Comparison of ENCODE assay signal across 24 mouse cellular contexts in genomic region chr15:97011599-97012372, GRCm38 (mm10). TPM values are rescaled to one million over a fixed set of nuclear protein-coding genes. Genes with fewer than 3 reads are reported as not detected.
DNase-seq lines count a peak whose midpoint lies in the region; ATAC-seq and TF ChIP-seq lines count a peak whose summit lies in the region.
"Had no signal": no experiment of that assay in that cellular context is flagged by ENCODE, and none has a peak within 500 bp of the region (broad histone marks: within the 10 kb centered on the region; RNA-seq: fewer than 3 reads in every experiment).

No protein-coding gene starts in this region.

- no peaks in the 10 kb centered on the region for H3K36me3 ChIP-seq in kidney, adult 2 months (ENCODE audit: control insufficient read depth, insufficient read depth, low read length)
- peaks cover 84% of the 10 kb centered on the region for H3K36me3 ChIP-seq in liver, adult 2 months (ENCODE audit: control insufficient read depth, insufficient read depth, low read length)
- peaks cover 20% of the 10 kb centered on the region; the same call in 1 of the 2 replicates for H3K36me3 ChIP-seq in liver, embryonic 12.5 days
- H3K36me3 ChIP-seq in intestine, embryonic 16.5 days (ENCODE audit: control insufficient read depth, insufficient read depth, low read length): no peaks in the 10 kb centered on the region
- H3K36me3 ChIP-seq: neural tube, embryonic 15.5 days had no signal

- TF ChIP-seq CTCF in kidney, adult 2 months (conservative IDR thresholded peaks at IDR 0.05; ENCODE audit: insufficient read depth, insufficient read length, low read depth, low read length): no peak
- TF ChIP-seq CTCF in liver, adult 2 months (IDR thresholded peaks at IDR 0.05; ENCODE audit: low read depth, low read length): no peak

- peak; percentile 82 for DNase-seq in kidney, adult 2 months
- no peak for DNase-seq in kidney, postnatal 10 days
- DNase-seq in liver, adult 2 months (ENCODE audit: extremely low read depth, low read depth, low spot score): peak; percentile 97
- peak; percentile 35 for DNase-seq in yolk sac, embryonic 10.5 days (ENCODE audit: low spot score)
- DNase-seq: adrenal gland, adult 2 months; B cell, adult 2 months; cerebellum, adult 2 months; cerebellum, postnatal 14 days; left cerebral cortex, postnatal 4 days; lung, adult 2 months; lung, postnatal 10 days; midbrain, embryonic 14.5 days; retina, postnatal 1 day; right cerebral cortex, postnatal 14 days; thymus, postnatal 4 days had no signal

- H3K27ac ChIP-seq in kidney, adult 2 months (ENCODE audit: insufficient read depth, low read depth, low read length): 0 out of 2 replicates have a peak overlapping the region, but pooled peaks have one; percentile 35
- peak overlapping the region; percentile 93 for H3K27ac ChIP-seq in liver, adult 2 months (replicated peaks; ENCODE audit: insufficient read depth, low read depth, low read length)
- no peak overlapping the region for H3K27ac ChIP-seq in liver, embryonic 12.5 days
- H3K27ac ChIP-seq in intestine, embryonic 16.5 days (ENCODE audit: low read length): no peak overlapping the region
- H3K27ac ChIP-seq: heart, embryonic 15.5 days; hindbrain, postnatal 0 days; macrophage; neural tube, embryonic 15.5 days had no signal

- H3K27me3 ChIP-seq in kidney, adult 2 months (replicated peaks; ENCODE audit: control insufficient read depth, insufficient read depth, low read length): no peaks in the 10 kb centered on the region
- H3K27me3 ChIP-seq in liver, adult 2 months (ENCODE audit: control insufficient read depth, insufficient read depth, low read length): no peaks in the 10 kb centered on the region
- no peaks in the 10 kb centered on the region for H3K27me3 ChIP-seq in liver, embryonic 12.5 days (replicated peaks)
- no peaks in the 10 kb centered on the region for H3K27me3 ChIP-seq in intestine, embryonic 16.5 days (replicated peaks; ENCODE audit: control insufficient read depth, insufficient read depth, low read length)
- H3K27me3 ChIP-seq: heart, embryonic 15.5 days; neural tube, embryonic 15.5 days had no signal

- TF ChIP-seq POLR2A in kidney, adult 2 months (IDR thresholded peaks at IDR 0.05; ENCODE audit: low read depth, low read length): no peak
- no peak for TF ChIP-seq POLR2A in liver, adult 2 months (IDR thresholded peaks at IDR 0.05; ENCODE audit: extremely low read depth, insufficient read depth, low read length)

- no peak for ATAC-seq in liver, embryonic 12.5 days
- 0 out of 2 replicates have a peak, but pooled peaks have one; percentile 11 for ATAC-seq in intestine, embryonic 16.5 days
- ATAC-seq: forebrain, embryonic 16.5 days; hindbrain, postnatal 0 days had no signal

- WGBS in kidney, adult 2 months: 66% methylated on average over 14 of the region's 14 CpGs
- 20% methylated on average over 14 of the region's 14 CpGs for WGBS in liver, adult 2 months
- 62% methylated on average over 14 of the region's 14 CpGs for WGBS in liver, embryonic 12.5 days (ENCODE audit: insufficient replicate concordance)
- WGBS in intestine, embryonic 16.5 days: 69% methylated on average over 14 of the region's 14 CpGs

- H3K9ac ChIP-seq in liver, adult 2 months (ENCODE audit: low read depth, low read length): peak overlapping the region; percentile 69
- no peak overlapping the region for H3K9ac ChIP-seq in liver, embryonic 12.5 days
- no peak overlapping the region for H3K9ac ChIP-seq in intestine, embryonic 16.5 days (ENCODE audit: low read depth, low read length)
- H3K9ac ChIP-seq: heart, embryonic 15.5 days; neural tube, embryonic 15.5 days had no signal

- no peaks in the 10 kb centered on the region for H3K9me3 ChIP-seq in liver, embryonic 12.5 days (replicated peaks)
- H3K9me3 ChIP-seq in intestine, embryonic 16.5 days (ENCODE audit: control insufficient read depth, low read length): no peaks in the 10 kb centered on the region
- H3K9me3 ChIP-seq: heart, embryonic 15.5 days; neural tube, embryonic 15.5 days had no signal

- H3K79me2 ChIP-seq in liver, adult 2 months (ENCODE audit: control insufficient read depth, insufficient read depth, low read length): no peaks in the 10 kb centered on the region

- no peaks in the 10 kb centered on the region; the same call in 1 of the 2 replicates for H3K4me1 ChIP-seq in kidney, adult 2 months (ENCODE audit: control insufficient read depth, insufficient read depth, low read length)
- peaks cover 58% of the 10 kb centered on the region for H3K4me1 ChIP-seq in liver, adult 2 months (ENCODE audit: control insufficient read depth, insufficient read depth, low read length)
- no peaks in the 10 kb centered on the region for H3K4me1 ChIP-seq in liver, embryonic 12.5 days
- H3K4me1 ChIP-seq in intestine, embryonic 16.5 days (ENCODE audit: control insufficient read depth, insufficient read depth, low read length): no peaks in the 10 kb centered on the region
- H3K4me1 ChIP-seq: neural tube, embryonic 15.5 days had no signal

- H3K4me3 ChIP-seq in kidney, adult 2 months (ENCODE audit: insufficient read depth, low read depth, low read length): no peak overlapping the region; the same call in 1 of the 2 replicates
- H3K4me3 ChIP-seq in liver, adult 2 months (ENCODE audit: insufficient read depth, low read depth, low read length): no peak overlapping the region
- no peak overlapping the region for H3K4me3 ChIP-seq in liver, embryonic 12.5 days
- no peak overlapping the region for H3K4me3 ChIP-seq in intestine, embryonic 16.5 days (ENCODE audit: low read length)
- H3K4me3 ChIP-seq: erythroblast, embryonic 14.5 days; heart, embryonic 15.5 days; neural tube, embryonic 15.5 days had no signal

- H3K4me2 ChIP-seq in liver, embryonic 12.5 days: no peak overlapping the region
- no peak overlapping the region for H3K4me2 ChIP-seq in intestine, embryonic 16.5 days (ENCODE audit: low read depth, low read length)
- H3K4me2 ChIP-seq: heart, embryonic 15.5 days; neural tube, embryonic 15.5 days had no signal

RNA-seq across cellular contexts. Expression of gene Slc38a4, which starts 44.0 kb away (rescaled TPM):
- 2.6 and 2.7 TPM in 2 replicates for polyA plus RNA-seq in kidney, adult 2 months (2012; rRNA removed)
- 1,197 and 1,621 TPM in 2 replicates for total RNA-seq in liver, adult 2 months (2014; rRNA removed)
- polyA plus RNA-seq in liver, adult 2 months (2012; rRNA removed): 659 and 663 TPM in 2 replicates
- polyA plus RNA-seq in liver, embryonic 12.5 days (2016; fragmentation: Nextera tagmentation; extraction: Ambion mirVana): 43.1 and 45.1 TPM in 2 replicates
- 31.9 and 32.8 TPM in 2 replicates for polyA plus RNA-seq in intestine, embryonic 16.5 days (2015; fragmentation: Nextera tagmentation; extraction: Ambion mirVana)
- total RNA-seq: megakaryocyte-erythroid progenitor cell, adult 5-6 weeks had no signal
- polyA plus RNA-seq: macrophage had no signal

Comparison
In these comparisons a context has a peak if more than half of its experiments do, and no peak if none do; other contexts are left out.
1. H3K27ac ChIP-seq: peak in kidney, adult 2 months (single experiment) and liver, adult 2 months (single experiment); none in liver, embryonic 12.5 days (single experiment) and intestine, embryonic 16.5 days (single experiment).
2. RNA of gene Slc38a4, which starts 44.0 kb away (polyA plus RNA-seq): 659 to 663 TPM in liver, adult 2 months; 43.1 to 45.1 TPM in liver, embryonic 12.5 days, 31.9 to 32.8 TPM in intestine, embryonic 16.5 days and 2.6 to 2.7 TPM in kidney, adult 2 months; every median in the first group is over 10 times any median in the second.